Mouse (Mus musculus): ENCODE results near the gene Ppara. TPM values are rescaled to one million over a fixed set of nuclear protein-coding genes. Genes with fewer than 3 reads are reported as not detected.
A peak's percentile ranks its signal among the peaks of the same experiment; 100 is the strongest.

Gene Ppara
- polyA plus RNA-seq, 1 experiment from 2014 or later = 1.5 TPM

DNA sequence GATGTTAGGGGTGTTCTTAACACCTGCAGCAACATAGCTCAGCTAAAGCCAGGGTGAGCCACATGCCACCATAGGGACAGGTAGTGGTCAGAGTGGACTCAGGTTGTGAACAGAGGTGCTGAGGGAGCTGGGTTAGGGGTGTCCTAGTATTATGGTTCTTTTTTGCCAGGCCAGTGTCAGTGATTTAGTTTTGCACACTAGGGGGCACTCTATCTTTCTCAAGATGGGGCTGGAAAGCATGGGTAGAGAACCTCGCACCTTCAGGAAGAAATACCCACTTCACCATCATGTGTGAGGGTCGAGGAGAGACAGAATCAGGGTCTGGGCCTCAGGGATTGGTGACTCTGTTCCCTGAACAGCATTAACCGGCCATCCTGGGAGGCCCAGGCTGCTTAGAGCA, 100.6 kb downstream of the Ppara start:
- no peak overlapping the region for H3K9ac ChIP-seq (replicated peaks)
- H3K27ac ChIP-seq (replicated peaks) = no peak overlapping the region
- no peak overlapping the region for H3K4me2 ChIP-seq
- H3K36me3 ChIP-seq = peaks cover 5% of the 10 kb centered on the region; the same call in 1 of the 2 replicates
- H3K27me3 ChIP-seq (replicated peaks) = no peaks in the 10 kb centered on the region
- WGBS = 61% methylated on average over 3 of the region's 3 CpGs
- no peaks in the 10 kb centered on the region for H3K9me3 ChIP-seq (replicated peaks)
- H3K4me3 ChIP-seq (replicated peaks) = no peak overlapping the region
- no peak for ATAC-seq (ENCODE audit: low FRiP score)
- peaks cover 19% of the 10 kb centered on the region for H3K4me1 ChIP-seq

DNA sequence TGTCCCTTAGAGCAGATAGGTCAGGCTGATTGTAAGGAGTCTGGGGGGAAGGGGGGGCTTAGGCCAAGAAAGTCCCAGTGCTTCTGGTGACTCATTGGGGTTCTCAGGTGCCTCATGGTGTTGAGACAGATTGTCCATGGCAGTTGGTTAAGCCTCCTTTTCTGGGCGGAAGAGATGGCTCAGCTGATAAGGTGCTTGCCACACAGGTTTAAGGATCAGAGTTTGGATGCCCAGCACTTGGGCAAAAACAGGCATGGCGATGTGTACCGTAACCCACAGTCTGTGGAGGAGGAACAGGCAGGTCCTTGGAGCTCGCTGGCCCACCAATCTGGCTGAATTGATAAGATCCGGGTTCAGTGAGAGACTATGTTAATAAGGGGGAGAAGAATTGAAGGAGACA, 102.1 kb downstream of the Ppara start:
- Histone ChIP-seq H3K4me3 (replicated peaks) (no peak overlapping the region), H3K27me3 (replicated peaks) (no peaks in the 10 kb centered on the region), H3K9me3 (replicated peaks) (no peaks in the 10 kb centered on the region), H3K9ac (replicated peaks) (no peak overlapping the region), H3K4me2 (no peak overlapping the region), H3K4me1 (peaks cover 13% of the 10 kb centered on the region), H3K27ac (replicated peaks) (no peak overlapping the region), H3K36me3 (peaks cover 5% of the 10 kb centered on the region; the same call in 1 of the 2 replicates)
- ATAC-seq (ENCODE audit: low FRiP score) = no peak
- over 99% methylated on average over 5 of the region's 5 CpGs for WGBS

DNA sequence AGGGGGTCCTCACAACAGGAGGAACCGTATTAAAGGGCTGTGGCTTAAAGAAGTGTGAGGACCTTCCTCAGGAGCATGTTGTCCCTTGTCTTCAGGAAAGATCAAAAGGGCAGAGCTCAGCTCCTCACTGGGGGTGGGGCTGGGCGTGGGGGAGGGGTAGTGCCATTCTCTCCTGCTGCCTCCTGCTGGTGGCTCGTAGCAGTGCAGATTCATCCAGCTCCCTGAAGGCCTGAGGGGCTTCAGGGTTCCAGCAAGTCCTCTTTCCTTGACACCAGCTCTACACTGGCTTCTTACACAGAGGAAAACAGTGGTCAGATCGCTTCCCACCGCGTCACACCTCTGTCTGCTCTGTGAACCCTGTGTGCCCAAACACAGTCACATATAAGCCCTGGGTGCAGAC, 106.2 kb downstream of the Ppara start:
- no peak overlapping the region for H3K4me2 ChIP-seq
- H3K27me3 ChIP-seq (replicated peaks) = no peaks in the 10 kb centered on the region
- no peak overlapping the region for H3K9ac ChIP-seq (replicated peaks)
- no peaks in the 10 kb centered on the region for H3K9me3 ChIP-seq (replicated peaks)
- no peaks in the 10 kb centered on the region for H3K4me1 ChIP-seq
- no peak overlapping the region for H3K27ac ChIP-seq (replicated peaks)
- peaks cover 5% of the 10 kb centered on the region; the same call in 1 of the 2 replicates for H3K36me3 ChIP-seq
- ATAC-seq (ENCODE audit: low FRiP score) = no peak
- WGBS = 33% methylated on average over 6 of the region's 6 CpGs
- H3K4me3 ChIP-seq (replicated peaks) = no peak overlapping the region

DNA sequence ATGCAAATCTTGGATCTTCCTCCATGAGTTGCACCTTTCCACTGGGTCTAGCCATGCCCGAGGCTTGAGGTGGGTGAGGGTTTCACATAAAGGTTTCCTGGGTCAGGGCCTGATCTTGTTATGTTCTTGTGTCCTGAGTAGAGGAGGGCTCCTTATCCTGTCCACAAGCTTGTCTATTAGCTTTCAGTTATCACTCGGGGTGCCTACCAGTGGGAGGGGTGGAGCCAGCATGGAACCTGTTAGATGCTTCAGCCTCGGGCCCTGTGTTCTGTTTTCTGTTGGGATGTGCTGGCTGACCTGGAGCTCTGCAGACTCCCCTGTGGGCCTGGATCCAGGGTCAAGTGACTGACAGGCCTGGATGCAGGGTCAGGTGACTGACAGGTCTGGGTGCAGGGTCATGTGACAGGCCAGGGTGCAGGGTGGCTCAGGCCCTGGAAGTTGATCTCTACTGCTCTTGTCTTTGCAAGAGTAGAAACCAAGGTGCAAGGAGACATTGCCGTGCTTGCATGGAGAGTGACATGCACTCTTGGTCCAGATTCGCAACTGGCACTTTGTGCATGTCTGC, 107.1 kb downstream of the Ppara start:
- Histone ChIP-seq H3K27me3 (replicated peaks) (no peaks in the 10 kb centered on the region), H3K4me2 (no peak overlapping the region), H3K36me3 (0 out of 2 replicates have a peak, but pooled peaks cover 2% of the 10 kb centered on the region), H3K4me3 (replicated peaks) (no peak overlapping the region), H3K27ac (replicated peaks) (no peak overlapping the region), H3K9ac (replicated peaks) (no peak overlapping the region), H3K9me3 (replicated peaks) (no peaks in the 10 kb centered on the region), H3K4me1 (no peaks in the 10 kb centered on the region)
- 87% methylated on average over 5 of the region's 5 CpGs for WGBS
- ATAC-seq (ENCODE audit: low FRiP score) = no peak

DNA sequence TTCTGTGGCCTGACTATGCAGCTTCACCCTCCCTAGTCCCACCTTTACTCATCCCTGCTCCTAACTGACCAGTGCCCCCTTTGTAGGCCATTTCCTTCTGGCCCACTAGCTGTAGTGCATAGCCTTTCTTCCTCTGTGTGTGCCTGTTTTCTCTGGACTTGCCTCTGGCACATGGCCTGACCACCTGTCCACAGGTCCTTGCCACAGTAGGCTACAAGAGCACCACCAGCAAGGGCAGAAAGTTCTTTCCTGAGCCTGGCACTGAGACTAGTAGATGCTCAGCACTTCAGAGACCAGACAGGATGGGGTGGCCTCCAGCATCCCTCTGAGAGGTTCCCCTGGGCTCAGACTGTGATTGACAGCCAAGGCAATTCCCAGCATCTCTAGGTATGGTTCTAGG, 110.3 kb downstream of the Ppara start:
- Histone ChIP-seq H3K9ac (replicated peaks) (no peak overlapping the region), H3K36me3 (0 out of 2 replicates have a peak, but pooled peaks cover 2% of the 10 kb centered on the region), H3K27ac (replicated peaks) (no peak overlapping the region), H3K4me2 (no peak overlapping the region), H3K4me3 (replicated peaks) (no peak overlapping the region), H3K27me3 (replicated peaks) (no peaks in the 10 kb centered on the region), H3K4me1 (no peaks in the 10 kb centered on the region), H3K9me3 (replicated peaks) (no peaks in the 10 kb centered on the region)
- no peak for ATAC-seq (ENCODE audit: low FRiP score)

DNA sequence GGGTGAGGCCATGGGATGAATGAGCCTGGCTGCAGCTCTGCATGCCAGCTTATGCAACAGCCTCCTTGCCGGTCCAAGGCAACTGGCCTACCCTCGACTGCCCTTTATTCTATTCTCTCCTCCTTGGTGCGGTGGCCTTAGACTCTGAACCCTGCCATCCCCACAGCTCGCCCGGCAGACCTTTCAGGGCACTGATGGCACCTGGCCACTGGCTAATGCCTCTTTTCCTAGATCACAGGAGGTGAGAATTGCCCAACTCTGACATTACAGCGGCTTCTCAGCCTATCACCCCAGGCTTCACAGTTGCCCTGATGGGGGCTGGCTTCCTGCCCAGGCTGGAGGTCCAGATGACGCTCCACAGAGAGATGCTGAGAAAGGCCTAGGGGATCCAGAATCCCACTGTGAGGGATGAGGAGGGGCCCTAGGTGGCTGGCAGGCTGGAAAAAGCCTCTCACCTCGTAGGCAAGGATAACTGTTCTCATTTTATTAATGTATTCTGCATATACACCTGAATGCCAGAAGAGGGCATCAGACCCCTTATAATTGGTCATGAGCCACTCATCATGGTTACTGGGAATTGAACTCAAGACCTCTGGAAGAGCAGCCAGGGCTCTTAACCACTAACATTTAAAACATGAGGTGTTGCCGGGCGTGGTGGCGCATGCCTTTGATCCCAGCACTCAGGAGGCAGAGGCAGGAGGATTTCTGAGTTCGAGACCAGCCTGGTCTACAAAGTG, 117.0 kb downstream of the Ppara start:
- Histone ChIP-seq H3K27ac (replicated peaks) (no peak overlapping the region), H3K36me3 (no peaks in the 10 kb centered on the region; the same call in 1 of the 2 replicates), H3K4me2 (no peak overlapping the region), H3K4me3 (replicated peaks) (no peak overlapping the region), H3K9ac (replicated peaks) (no peak overlapping the region), H3K4me1 (no peaks in the 10 kb centered on the region), H3K27me3 (replicated peaks) (no peaks in the 10 kb centered on the region), H3K9me3 (replicated peaks) (no peaks in the 10 kb centered on the region)
- WGBS = 80% methylated on average over 12 of the region's 12 CpGs
- ATAC-seq (ENCODE audit: low FRiP score) = no peak

MicroRNAs within 50 kb of the gene (microRNA counts, 519-probe panel; counts per million panel counts)
- microRNA mmu-let-7b (4,386 counts per million, percentile 97 among the panel's probes with 10 or more counts), microRNA mmu-let-7c (4,883 counts per million, percentile 100 among the panel's probes with 10 or more counts)

Small RNAs within 50 kb of the gene (microRNA-seq; reads per million reads assigned to microRNA genes)
- gene Mirlet7b (7,092 reads per million, percentile 95 among the genes with 10 or more reads in this experiment), gene Mirlet7c-2 (688 reads per million, percentile 76 among the genes with 10 or more reads in this experiment)

Other genes starting within 250 kb of the Ppara start
- gene 7530416G11Rik, start 231.8 kb upstream of the Ppara start, polyA plus RNA-seq (2015; fragmentation: Nextera tagmentation; extraction: Ambion mirVana) = not detected in 2 replicates
- 16.6 and 20.2 TPM in 2 replicates for gene Wnt7b, start 152.5 kb upstream of the Ppara start, polyA plus RNA-seq (2015; fragmentation: Nextera tagmentation; extraction: Ambion mirVana)
- gene Cdpf1, start 76.7 kb downstream of the Ppara start, polyA plus RNA-seq (2015; fragmentation: Nextera tagmentation; extraction: Ambion mirVana) = 22.3 and 25.7 TPM in 2 replicates
- gene Pkdrej, start 86.8 kb downstream of the Ppara start, polyA plus RNA-seq (2015; fragmentation: Nextera tagmentation; extraction: Ambion mirVana) = 0.06 and 0.17 TPM in 2 replicates
- gene Ttc38, start 97.3 kb downstream of the Ppara start, polyA plus RNA-seq (2015; fragmentation: Nextera tagmentation; extraction: Ambion mirVana) = 3.8 and 6.5 TPM in 2 replicates
- 3.5 and 8.4 TPM in 2 replicates for gene Gtse1, start 124.8 kb downstream of the Ppara start, polyA plus RNA-seq (2015; fragmentation: Nextera tagmentation; extraction: Ambion mirVana)
- 50.9 and 51.9 TPM in 2 replicates for gene Trmu, start 144.3 kb downstream of the Ppara start, polyA plus RNA-seq (2015; fragmentation: Nextera tagmentation; extraction: Ambion mirVana)